ENCODE assay signal across 9 mouse cellular contexts in the genomic region with DNA sequence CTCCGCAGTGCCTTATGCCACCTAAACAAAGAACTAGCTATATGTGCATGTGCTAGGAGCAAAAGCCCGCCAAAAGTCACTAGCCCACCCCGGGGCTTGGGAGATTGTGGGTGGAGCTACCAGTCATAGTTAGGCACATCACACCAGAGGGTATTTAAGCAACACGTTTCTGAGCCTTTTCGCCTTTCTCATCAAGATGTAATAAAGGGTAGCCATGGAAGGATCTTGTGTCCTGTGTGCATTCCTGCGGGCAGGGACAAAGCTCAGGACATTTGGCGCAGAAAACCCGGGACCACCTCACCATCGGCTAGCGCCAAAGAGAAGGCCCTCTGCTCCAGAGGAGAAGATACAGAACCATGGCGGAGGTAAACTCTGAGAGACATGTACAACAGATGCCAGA. TPM values are rescaled to one million over a fixed set of nuclear protein-coding genes. Genes with fewer than 3 reads are reported as not detected.
A peak's percentile ranks its signal among the peaks of the same experiment; 100 is the strongest.
DNase-seq lines count a peak whose midpoint lies in the region; ATAC-seq and TF ChIP-seq lines count a peak whose summit lies in the region.
"Had no signal": no experiment of that assay in that cellular context is flagged by ENCODE, and none has a peak within 500 bp of the region (broad histone marks: within the 10 kb centered on the region; RNA-seq: fewer than 3 reads in every experiment).

No protein-coding gene starts in this region.

- H3K27me3 ChIP-seq in intestine, embryonic 14.5 days (replicated peaks; ENCODE audit: control insufficient read depth, insufficient read depth, low read length): no peaks in the 10 kb centered on the region
- 0 out of 2 replicates have a peak, but pooled peaks cover 3% of the 10 kb centered on the region for H3K27me3 ChIP-seq in midbrain, postnatal 0 days (ENCODE audit: insufficient read depth, low read length)

- peak overlapping the region; percentile 53 for H3K9ac ChIP-seq in intestine, embryonic 14.5 days (ENCODE audit: low read length)
- no peak overlapping the region for H3K9ac ChIP-seq in midbrain, postnatal 0 days (replicated peaks; ENCODE audit: low read length, poor library complexity, severe bottlenecking)

- ATAC-seq in intestine, embryonic 14.5 days (replicated peaks; ENCODE audit: low FRiP score, low TSS enrichment, low read depth): no peak
- ATAC-seq in midbrain, postnatal 0 days (ENCODE audit: low FRiP score): peak; percentile 18; the same call in 1 of the 2 replicates
- ATAC-seq in erythroid progenitor cell, adult 5-6 weeks (replicated peaks; ENCODE audit: low FRiP score, poor library complexity, severe bottlenecking): no peak

- no peak overlapping the region for H3K27ac ChIP-seq in layer of hippocampus, adult 2 months
- peak overlapping the region; percentile 83; the same call in 1 of the 2 replicates for H3K27ac ChIP-seq in intestine, embryonic 14.5 days (ENCODE audit: low read depth)
- H3K27ac ChIP-seq in midbrain, postnatal 0 days (ENCODE audit: low read depth, low read length): no peak overlapping the region

- no peaks in the 10 kb centered on the region for H3K9me3 ChIP-seq in intestine, embryonic 14.5 days (ENCODE audit: control insufficient read depth, low read length)
- H3K9me3 ChIP-seq in midbrain, postnatal 0 days (ENCODE audit: low read length): no peaks in the 10 kb centered on the region

- H3K36me3 ChIP-seq in intestine, embryonic 14.5 days (ENCODE audit: control insufficient read depth, insufficient read depth, low read length): no peaks in the 10 kb centered on the region
- no peaks in the 10 kb centered on the region for H3K36me3 ChIP-seq in midbrain, postnatal 0 days (ENCODE audit: insufficient read depth, low read length)

- DNase-seq in layer of hippocampus, adult 2 months (ENCODE audit: low spot score in 2 of 2): no peak
- DNase-seq in layer of hippocampus, postnatal 25 days (ENCODE audit: extremely low spot score in 1 of 2, low spot score in 1 of 2): no peak
- peak; percentile 58 for DNase-seq in embryo, embryonic 9.5 days (ENCODE audit: extremely low spot score)
- no peak for DNase-seq in intestine, embryonic 14.5 days (ENCODE audit: low spot score)
- peak; percentile 15 for DNase-seq in midbrain, postnatal 0 days (ENCODE audit: low spot score)
- DNase-seq in right cerebral cortex, postnatal 36 days (ENCODE audit: low spot score in 2 of 2): no peak
- DNase-seq in c-Kit-positive CD71-positive TER-119-positive erythroid progenitor cells, embryonic 14.5 days (ENCODE audit: low spot score): no peak

- TF ChIP-seq CTCF in layer of hippocampus, adult 2 months (conservative IDR thresholded peaks at IDR 0.05): no peak
- TF ChIP-seq CTCF in midbrain, postnatal 0 days (IDR thresholded peaks at IDR 0.05): no peak

- peak overlapping the region; percentile 75 for H3K4me2 ChIP-seq in intestine, embryonic 14.5 days (ENCODE audit: low read length)
- peak overlapping the region; percentile 88 for H3K4me2 ChIP-seq in midbrain, postnatal 0 days (ENCODE audit: low read depth, low read length, poor library complexity, severe bottlenecking)

- WGBS in intestine, embryonic 14.5 days: 15% methylated on average over 11 of the region's 11 CpGs
- WGBS in midbrain, postnatal 0 days: 15% methylated on average over 11 of the region's 11 CpGs

- H3K4me3 ChIP-seq in layer of hippocampus, adult 2 months: peak overlapping the region; percentile 68
- peak overlapping the region; percentile 50 for H3K4me3 ChIP-seq in intestine, embryonic 14.5 days (ENCODE audit: low read depth, low read length)
- H3K4me3 ChIP-seq in midbrain, postnatal 0 days (ENCODE audit: low read depth, low read length): peak overlapping the region; percentile 83

- H3K4me1 ChIP-seq in intestine, embryonic 14.5 days (replicated peaks; ENCODE audit: control insufficient read depth, insufficient read depth, low read length): no peaks in the 10 kb centered on the region
- no peaks in the 10 kb centered on the region for H3K4me1 ChIP-seq in midbrain, postnatal 0 days (ENCODE audit: insufficient read depth, low read length)

RNA-seq across cellular contexts. Expression of a gene that starts 21.0 kb away (rescaled TPM):
- total RNA-seq in layer of hippocampus, adult 2 months (2021): not detected
- not detected for total RNA-seq in layer of hippocampus, postnatal 25 days (2021)
- not detected in 2 replicates for polyA plus RNA-seq in intestine, embryonic 14.5 days (2014; fragmentation: Nextera tagmentation; extraction: Ambion mirVana)
- not detected in 2 replicates for total RNA-seq in midbrain, postnatal 0 days (2014; rRNA removed)
- polyA plus RNA-seq in midbrain, postnatal 0 days (2015; fragmentation: Nextera tagmentation; extraction: Ambion mirVana): not detected in 2 replicates
- total RNA-seq in erythroid progenitor cell, adult 5-6 weeks (2015; ENCODE audit: low replicate concordance): not detected in 2 replicates
- total RNA-seq in erythroid progenitor cell, adult 5-6 weeks (2017; ENCODE audit: low replicate concordance): not detected in 2 replicates
- total RNA-seq: neutrophil, adult 5-6 weeks had no signal

RNA-seq across cellular contexts. Expression of a gene that starts 29.6 kb away (rescaled TPM):
- not detected for total RNA-seq in layer of hippocampus, adult 2 months (2021)
- total RNA-seq in layer of hippocampus, postnatal 25 days (2021): not detected
- polyA plus RNA-seq in intestine, embryonic 14.5 days (2014; fragmentation: Nextera tagmentation; extraction: Ambion mirVana): not detected in 2 replicates
- not detected in 2 replicates for total RNA-seq in midbrain, postnatal 0 days (2014; rRNA removed)
- polyA plus RNA-seq in midbrain, postnatal 0 days (2015; fragmentation: Nextera tagmentation; extraction: Ambion mirVana): not detected in 2 replicates
- not detected in 2 replicates for total RNA-seq in erythroid progenitor cell, adult 5-6 weeks (2015; ENCODE audit: low replicate concordance)
- total RNA-seq in erythroid progenitor cell, adult 5-6 weeks (2017; ENCODE audit: low replicate concordance): not detected in 2 replicates
- total RNA-seq: neutrophil, adult 5-6 weeks had no signal

Comparison
In these comparisons a context has a peak if more than half of its experiments do, and no peak if none do; other contexts are left out.
1. DNase-seq: peak in embryo, embryonic 9.5 days (single experiment) and midbrain, postnatal 0 days (single experiment); none in layer of hippocampus, adult 2 months (0 of 2), layer of hippocampus, postnatal 25 days (0 of 2), intestine, embryonic 14.5 days (single experiment), right cerebral cortex, postnatal 36 days (0 of 2) and c-Kit-positive CD71-positive TER-119-positive erythroid progenitor cells, embryonic 14.5 days (single experiment).
2. Peak in every context shown above with its lines, with median percentiles within 50 percentile points of each other: H3K4me3 ChIP-seq.